Mouse (Mus musculus) kidney, adult 18-20 months (tissue): ENCODE measurements around the gene Olfr806.

Source experiments
- DNase-seq: peaks from one replicate; pipeline ENCODE4 v3.0.0; 2021

Gene Olfr806

GRCm38 (mm10) chr10:129741821-129742220 is at the start of gene Olfr806:
Olfr806 (minus strand) TSS chr10:129741921.
- DNase-seq = no peak

- DNase-seq = no peak
Measured at GRCm38 (mm10) chr10:129778123-129778522, 36.4 kb upstream of the Olfr806 start.

GRCm38 (mm10) chr10:129774338-129774737 is 32.6 kb upstream of the Olfr806 start, which contains the start of gene Olfr809:
Olfr809 (plus strand) TSS chr10:129774638.
- no peak for DNase-seq

GRCm38 (mm10) chr10:129765182-129765581 is 23.5 kb upstream of the Olfr806 start, which contains the start of gene Olfr808:
Olfr808 (plus strand) TSS chr10:129765482.
- no peak for DNase-seq

GRCm38 (mm10) chr10:129757693-129758092 is 16.0 kb upstream of the Olfr806 start, which contains the start of gene Olfr807:
Olfr807 (minus strand) TSS chr10:129757793.
- DNase-seq = no peak

GRCm38 (mm10) chr10:129729275-129729674 is 12.4 kb downstream of the Olfr806 start, which contains the start of gene Olfr805:
Olfr805 (minus strand) TSS chr10:129729375.
- DNase-seq = no peak

- DNase-seq = no peak
Measured at GRCm38 (mm10) chr10:129702910-129703309, 38.8 kb downstream of the Olfr806 start, which contains the start of gene Olfr804. Olfr804 (plus strand) TSS chr10:129703210.

GRCm38 (mm10) chr10:129694186-129694585 is 47.5 kb downstream of the Olfr806 start, which contains the start of gene Olfr803:
Olfr803 (minus strand) TSS chr10:129694286.
- no peak for DNase-seq

GRCm38 (mm10) chr10:129688069-129688468 is 53.7 kb downstream of the Olfr806 start, which contains the start of gene Olfr802:
Olfr802 (minus strand) TSS chr10:129688169.
- no peak for DNase-seq
